8 mouse cellular contexts compared by ENCODE assay signal in the genomic region with DNA sequence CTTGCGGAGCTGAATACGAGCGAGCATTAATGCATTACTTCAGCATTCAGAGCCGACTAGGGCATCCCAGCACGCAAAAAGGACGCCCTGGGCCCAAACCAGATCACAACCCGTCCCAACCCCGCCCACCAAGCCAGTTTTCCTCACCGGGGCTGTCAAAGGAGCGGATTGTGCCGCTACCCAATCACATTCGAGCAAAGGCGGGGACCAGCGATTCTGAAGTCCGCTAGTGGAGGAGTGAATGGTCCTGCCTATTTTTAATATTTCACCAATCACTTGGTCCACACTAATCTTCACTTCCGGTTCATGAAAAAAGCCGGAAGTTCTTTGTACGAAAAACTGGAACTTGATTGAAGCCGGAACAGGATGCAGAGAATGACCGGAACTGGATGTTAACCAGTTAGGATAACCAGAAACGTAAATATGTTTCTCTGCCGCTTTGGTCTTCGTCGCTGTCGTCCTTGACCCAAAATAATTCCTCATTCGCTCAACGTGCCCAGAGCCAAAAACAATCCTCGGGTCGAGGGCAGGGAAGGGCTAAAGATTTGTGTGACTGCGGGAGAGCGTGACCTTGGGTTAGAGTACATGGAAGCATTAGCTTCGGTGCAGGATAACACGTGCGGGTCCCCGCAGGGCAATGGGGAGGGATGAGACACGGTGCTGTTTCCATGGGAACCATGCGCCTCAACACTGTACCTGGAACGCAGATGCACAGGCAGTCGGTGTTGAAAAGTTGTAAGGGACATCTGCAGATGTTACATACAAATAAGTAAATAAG. TPM values are rescaled to one million over a fixed set of nuclear protein-coding genes. Genes with fewer than 3 reads are reported as not detected.
DNase-seq lines count a peak whose midpoint lies in the region; ATAC-seq lines count a peak whose summit lies in the region.

A gene (plus strand): TSS at position 297 of the 778 bp plus-strand sequence.

- no peaks in the 10 kb centered on the region for H3K9me3 ChIP-seq in hindbrain, embryonic 15.5 days

- WGBS in hindbrain, embryonic 15.5 days: under 1% methylated on average over 39 of the region's 39 CpGs

- H3K36me3 ChIP-seq in hindbrain, embryonic 15.5 days: no peaks in the 10 kb centered on the region

- H3K9ac ChIP-seq in hindbrain, embryonic 15.5 days: peak within 1 kb of the TSS; percentile 50

- peak; percentile 92 for ATAC-seq in hindbrain, embryonic 15.5 days (ENCODE audit: low FRiP score, low read depth)

- H3K4me2 ChIP-seq in hindbrain, embryonic 15.5 days: peak within 1 kb of the TSS; percentile 71

- H3K4me3 ChIP-seq in hindbrain, embryonic 15.5 days: peak within 1 kb of the TSS; percentile 48

- H3K27me3 ChIP-seq in hindbrain, embryonic 15.5 days: peaks cover 8% of the 10 kb centered on the region; the same call in 1 of the 2 replicates

- peak; percentile 87 for DNase-seq in T-cell, adult 2 months (ENCODE audit: low spot score)
- DNase-seq in cerebellum, postnatal 36 days: peak; percentile 92 to 93
- peak; percentile 92 to 95 for DNase-seq in frontal cortex, postnatal 36 days (ENCODE audit: low spot score in 2 of 2)
- peak; percentile 95 for DNase-seq in left cerebral cortex, adult 11 months (ENCODE audit: low spot score)
- DNase-seq in lung, postnatal 4 days: peak; percentile 96 to 98
- peak; percentile 95 for DNase-seq in retina, postnatal 7 days (ENCODE audit: low read depth, low spot score)
- peak; percentile 78 for DNase-seq in urinary bladder, adult 2 months (ENCODE audit: low spot score)

- peak within 1 kb of the TSS; percentile 88 for H3K27ac ChIP-seq in hindbrain, embryonic 15.5 days (replicated peaks)

- H3K4me1 ChIP-seq in hindbrain, embryonic 15.5 days (replicated peaks): peaks cover 34% of the 10 kb centered on the region

RNA-seq across cellular contexts. Expression of the gene that starts here (rescaled TPM):
- polyA plus RNA-seq in hindbrain, embryonic 15.5 days (2015; fragmentation: Nextera tagmentation; extraction: Ambion mirVana): 1.7 and 2.1 TPM in 2 replicates
- 2.2 and 2.3 TPM in 2 replicates for polyA plus RNA-seq in urinary bladder, adult 2 months (2012; rRNA removed)

Comparison
In these comparisons a context has a peak if more than half of its experiments do, and no peak if none do; other contexts are left out.
1. Peak in every context shown above with its lines: DNase-seq, ATAC-seq, H3K4me3 ChIP-seq and H3K27ac ChIP-seq.